Mouse (Mus musculus) cerebellum, adult 2 months (tissue): ENCODE results near the gene Zdhhc4. TPM values are rescaled to one million over a fixed set of nuclear protein-coding genes. Genes with fewer than 3 reads are reported as not detected.
A peak's percentile ranks its signal among the peaks of the same experiment; 100 is the strongest.

Experiments used
- DNase-seq, 2 experiments: peaks; one replicate each; pipeline ENCODE4 v3.0.0; 2021
- H3K27ac ChIP-seq: fragments of 200-500 bp; 2 replicates; pipeline ENCODE4 v1.5.1; 2012; ENCODE audit warnings: low read length, control low read depth, inconsistent platforms; ENCODE audit not compliant: insufficient read depth
- H3K27me3 ChIP-seq: fragments of 200-500 bp; 2 replicates; pipeline ENCODE4 v1.6.1; 2012; ENCODE audit warnings: inconsistent platforms, mild to moderate bottlenecking, low read length, moderate library complexity; ENCODE audit not compliant: control insufficient read depth, insufficient read depth
- H3K4me1 ChIP-seq: fragments of 200-500 bp; 2 replicates; pipeline ENCODE4 v1.6.1; 2011; ENCODE audit warnings: low read length; ENCODE audit not compliant: control insufficient read depth, insufficient read depth
- H3K4me3 ChIP-seq: fragments of 200-500 bp; replicated peaks from 2 replicates; pipeline ENCODE3; 2011; ENCODE audit warnings: mild to moderate bottlenecking, low read depth, low read length, control low read depth; ENCODE audit not compliant: insufficient read depth
- CTCF ChIP-seq: fragments of 200-500 bp; IDR thresholded peaks from 2 replicates; pipeline ENCODE4 v1.5.1; 2011; ENCODE audit warnings: low read depth, mild to moderate bottlenecking, control low read depth, low read length, moderate library complexity, borderline replicate concordance; ENCODE audit not compliant: insufficient read depth
- POLR2A ChIP-seq: fragments of 200-500 bp; IDR thresholded peaks from 2 replicates; pipeline ENCODE4 v1.6.1; 2011; ENCODE audit warnings: low read length, control low read depth, borderline replicate concordance; ENCODE audit not compliant: insufficient read depth
- whole genome bisulfite sequencing: fragments of 180-500 bp; shearing (Covaris S2); methylation state at CpG from one replicate; pipeline ENCODE4 v1.1.7; 2018; 5-methylcytosine and 5-hydroxymethylcytosine counted together
- polyA plus RNA-seq: library from polyadenylated mRNA; depleted of rRNA; stranded (reverse); fragments of >200 nt; gene quantifications from 2 replicates; pipeline ENCODE4 v1.2.3, GENCODE M21; 2012; rRNA removed

The Zdhhc4 gene
- polyA plus RNA-seq, 1 experiment, result 68.3 TPM

DNA sequence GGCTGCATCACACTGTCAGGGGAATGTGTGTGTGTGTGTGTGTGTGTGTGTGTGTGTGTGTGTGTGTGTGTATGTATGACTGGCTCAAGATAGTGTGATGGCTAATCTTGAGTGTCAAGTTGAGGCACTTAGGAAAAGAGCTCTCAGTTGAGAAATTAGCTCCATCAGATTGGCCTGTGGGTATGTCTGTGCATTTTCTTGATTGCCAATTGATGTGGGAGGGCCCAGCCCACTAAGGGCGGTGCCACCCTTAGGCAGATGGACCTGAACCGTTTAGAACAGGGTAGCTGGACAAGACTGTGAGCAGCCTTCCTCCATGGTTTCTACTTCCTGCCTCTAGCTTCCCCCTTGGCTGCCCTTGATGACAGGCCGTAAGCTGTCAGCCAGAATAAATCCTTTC lies 56.9 kb downstream of the Zdhhc4 start:
- DNase-seq, result no peak
- H3K27me3 ChIP-seq, result no peaks in the 10 kb centered on the region
- H3K4me1 ChIP-seq, result peaks cover 12% of the 10 kb centered on the region
- no peak overlapping the region for H3K4me3 ChIP-seq
- no peak for TF ChIP-seq CTCF
- TF ChIP-seq POLR2A, result no peak
- no peak overlapping the region for H3K27ac ChIP-seq
- WGBS, result 67% methylated on average over 3 of the region's 3 CpGs

DNA sequence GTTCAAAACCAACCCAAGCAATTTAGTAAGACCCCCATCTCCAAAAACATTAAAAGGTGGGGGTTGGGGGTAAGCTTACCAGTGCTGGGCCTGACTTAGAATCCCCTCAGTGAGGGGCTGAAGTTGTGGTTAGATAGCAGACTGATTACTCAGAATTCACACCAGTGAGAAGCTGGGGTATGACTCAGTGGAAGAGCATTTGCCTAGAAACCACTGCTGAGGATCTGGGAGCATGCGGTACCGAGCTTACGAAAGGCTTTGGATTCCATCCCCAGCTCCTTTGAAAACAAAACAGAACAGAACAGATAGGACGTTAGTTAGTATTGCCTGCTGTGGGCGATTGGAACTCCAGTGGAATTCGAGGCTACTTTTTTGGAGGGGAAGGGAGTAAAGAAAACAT lies 57.4 kb downstream of the Zdhhc4 start:
- WGBS, result 92% methylated on average over 6 of the region's 6 CpGs
- no peaks in the 10 kb centered on the region for H3K27me3 ChIP-seq
- peaks cover 16% of the 10 kb centered on the region for H3K4me1 ChIP-seq
- TF ChIP-seq CTCF (no peak), POLR2A (no peak)
- H3K4me3 ChIP-seq, result no peak overlapping the region
- no peak overlapping the region for H3K27ac ChIP-seq
- DNase-seq, result no peak

DNA sequence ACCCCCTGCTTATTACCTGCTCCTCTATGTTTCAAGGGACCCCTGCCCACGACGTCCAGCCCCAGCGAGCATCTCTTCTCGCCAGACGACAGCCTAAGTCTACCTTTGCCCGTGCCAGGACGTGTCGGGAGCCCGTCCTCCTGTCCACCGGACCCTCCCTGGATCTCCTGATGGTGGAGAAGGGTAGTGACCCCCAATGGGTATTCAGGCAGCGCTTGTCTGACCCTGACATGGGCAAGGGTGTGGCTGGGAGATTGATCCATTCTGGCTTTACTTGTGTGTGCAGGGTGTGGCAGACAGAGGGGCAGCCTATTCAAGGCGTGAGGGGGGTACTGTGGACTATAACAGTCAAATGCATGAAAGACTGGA lies 58.9 kb downstream of the Zdhhc4 start:
- Histone ChIP-seq H3K27me3 (no peaks in the 10 kb centered on the region), H3K4me3 (peak overlapping the region; percentile 88), H3K27ac (peak overlapping the region; percentile 77), H3K4me1 (peaks cover 22% of the 10 kb centered on the region)
- DNase-seq, result no peak
- TF ChIP-seq CTCF (no peak), POLR2A (no peak)
- under 1% methylated on average over 12 of the region's 12 CpGs for WGBS

DNA sequence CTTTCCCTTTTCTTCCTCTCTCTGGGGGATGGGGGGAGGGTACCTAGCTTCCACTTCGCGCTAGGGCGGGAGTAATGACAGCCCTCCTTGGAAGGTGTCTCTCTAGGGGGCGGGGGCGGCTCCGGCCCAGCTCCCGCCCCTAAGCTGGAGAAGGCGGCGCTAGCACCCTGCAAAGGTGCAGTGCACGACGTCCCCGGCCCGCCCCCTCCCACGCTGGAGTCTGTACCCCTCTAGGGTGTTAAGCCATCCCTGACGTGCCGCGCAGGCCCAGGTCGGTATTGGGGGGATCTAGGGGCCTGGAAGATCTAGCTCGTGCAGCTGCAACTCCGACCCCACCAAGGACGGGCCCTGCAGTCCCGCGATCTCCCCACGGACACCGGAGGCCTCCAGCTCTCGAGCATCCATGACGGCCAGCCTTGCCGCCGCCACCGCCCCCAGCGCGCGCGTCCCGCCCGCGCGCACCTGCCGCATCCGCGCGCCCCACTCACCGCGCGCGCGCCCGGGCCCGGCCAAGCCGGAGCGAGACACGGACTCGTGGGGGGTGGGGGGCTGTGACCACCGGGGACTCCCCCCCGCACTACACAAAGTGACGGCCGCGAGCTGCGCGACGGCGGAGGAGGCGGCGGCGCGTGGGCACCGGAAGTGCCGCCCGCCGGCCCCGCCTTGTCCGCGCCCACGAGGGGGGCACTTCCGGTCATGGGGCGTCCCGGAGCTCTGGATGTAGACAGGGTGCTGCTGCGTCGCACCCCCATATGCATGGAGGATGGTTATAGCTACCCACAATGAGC lies 59.5 kb downstream of the Zdhhc4 start, which contains the start of gene Zfp316:
TSS of gene Zfp316 (minus strand) at position 660 of the 788 bp plus-strand sequence.
- WGBS, result under 1% methylated on average over 79 of the region's 79 CpGs
- Histone ChIP-seq H3K27me3 (no peaks in the 10 kb centered on the region), H3K27ac (peak within 1 kb of the TSS; percentile 77), H3K4me3 (peak within 1 kb of the TSS; percentile 88), H3K4me1 (peaks cover 27% of the 10 kb centered on the region)
- TF ChIP-seq POLR2A (peak; percentile 99), CTCF (no peak)
- DNase-seq, result peak; percentile 82 to 84

DNA sequence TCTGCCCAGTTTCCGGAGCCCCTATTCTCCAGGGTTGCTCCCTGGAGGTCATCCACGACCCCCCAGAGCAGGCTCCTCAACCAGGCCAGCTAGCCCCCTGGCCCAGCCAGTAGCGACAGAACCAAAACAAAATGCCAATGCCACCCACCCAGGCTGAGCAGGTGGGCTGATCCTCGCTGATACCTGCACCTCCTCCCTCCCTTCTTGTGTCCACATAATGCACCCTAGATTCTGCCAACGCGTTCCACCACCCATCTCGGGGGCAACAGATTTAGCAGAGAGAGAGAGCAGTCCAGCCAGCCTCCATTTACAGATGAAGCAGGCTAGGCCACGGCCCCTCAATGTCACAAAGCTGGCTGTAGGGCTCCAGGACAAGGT lies 60.1 kb downstream of the Zdhhc4 start:
- H3K4me3 ChIP-seq, result peak overlapping the region; percentile 88
- H3K4me1 ChIP-seq, result peaks cover 31% of the 10 kb centered on the region
- 6% methylated on average over 8 of the region's 8 CpGs for WGBS
- no peak for TF ChIP-seq CTCF
- TF ChIP-seq POLR2A, result no peak
- H3K27me3 ChIP-seq, result no peaks in the 10 kb centered on the region
- no peak for DNase-seq
- H3K27ac ChIP-seq, result no peak overlapping the region

DNA sequence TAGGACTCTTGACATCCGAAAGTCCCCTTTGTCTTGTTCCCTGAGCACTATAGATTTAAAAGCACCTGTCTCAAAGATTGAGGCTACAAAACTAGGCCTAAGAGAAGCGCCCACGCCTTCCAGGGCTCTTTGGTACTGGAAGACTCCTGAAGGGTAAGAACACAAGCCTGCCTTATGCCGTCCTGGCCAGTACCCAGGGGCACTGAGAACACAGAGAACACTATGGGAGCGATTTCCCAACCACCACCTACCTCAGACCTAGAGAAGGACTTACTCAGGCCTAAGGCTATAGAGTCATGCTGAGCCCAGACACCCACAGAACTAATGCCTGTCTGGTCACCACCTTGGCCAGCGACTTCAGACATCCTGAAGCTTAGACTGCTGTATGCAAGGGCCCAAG lies 62.3 kb downstream of the Zdhhc4 start:
- WGBS, result 59% methylated on average over 6 of the region's 6 CpGs
- no peaks in the 10 kb centered on the region for H3K27me3 ChIP-seq
- H3K4me3 ChIP-seq, result no peak overlapping the region
- peaks cover 31% of the 10 kb centered on the region for H3K4me1 ChIP-seq
- H3K27ac ChIP-seq, result no peak overlapping the region
- no peak for TF ChIP-seq CTCF
- TF ChIP-seq POLR2A, result no peak
- DNase-seq, result no peak

Other genes starting within 250 kb of the Zdhhc4 start
- gene Rnf216, start 216.3 kb downstream of the Zdhhc4 start, polyA plus RNA-seq, result 33.8 and 35.6 TPM in 2 replicates
- gene Olfr718-ps1, start 181.7 kb downstream of the Zdhhc4 start, polyA plus RNA-seq, result not detected in 2 replicates
- 13.3 and 13.8 TPM in 2 replicates for gene Rbak, start 148.5 kb downstream of the Zdhhc4 start, polyA plus RNA-seq
- not detected in 2 replicates for gene Spdye4b, start 148.2 kb downstream of the Zdhhc4 start, polyA plus RNA-seq
- not detected in 2 replicates for gene Spdye4a, start 102.4 kb downstream of the Zdhhc4 start, polyA plus RNA-seq
- gene Zfp12, start 94.1 kb downstream of the Zdhhc4 start, polyA plus RNA-seq, result 27.0 and 28.5 TPM in 2 replicates
- gene Zfp316, start 59.2 kb downstream of the Zdhhc4 start, polyA plus RNA-seq, result 14.1 and 14.7 TPM in 2 replicates
- 2.0 TPM in 2 replicates for gene Zfp853, start 35.6 kb downstream of the Zdhhc4 start, polyA plus RNA-seq
- 17.0 and 17.8 TPM in 2 replicates for gene E130309D02Rik, start 13.9 kb downstream of the Zdhhc4 start, polyA plus RNA-seq
- gene Grid2ip, start 28.1 kb upstream of the Zdhhc4 start, polyA plus RNA-seq, result 38.5 and 52.1 TPM in 2 replicates
- 32.1 and 32.6 TPM in 2 replicates for gene Kdelr2, start 74.6 kb upstream of the Zdhhc4 start, polyA plus RNA-seq
- 27.8 and 30.4 TPM in 2 replicates for gene Daglb, start 135.3 kb upstream of the Zdhhc4 start, polyA plus RNA-seq
- 557 and 572 TPM in 2 replicates for gene Rac1, start 198.8 kb upstream of the Zdhhc4 start, polyA plus RNA-seq